Mouse (Mus musculus): Measurements from ENCODE around the gene Tmem88b.
"Not testable (repeated sequence)": the region's sequence is repeated elsewhere in the genome, so short reads cannot be mapped to it uniquely, and the experiment has no call there.

Gene Tmem88b

GRCm38 (mm10) chr4:155761356-155762099 is 24.1 kb downstream of the Tmem88b start:
- peak; percentile 52 for DNase-seq (ENCODE audit: extremely low read depth, insufficient read length, low spot score)

- DNase-seq (ENCODE audit: extremely low read depth, insufficient read length, low spot score): peak; percentile 97
These were observed 24.9 kb downstream of the Tmem88b start, which contains the start of gene Atad3a for GRCm38 (mm10) chr4:155760613-155761355. Gene Atad3a, minus strand, starts transcription at chr4:155761093.

GRCm38 (mm10) chr4:155759862-155760612 is 25.6 kb downstream of the Tmem88b start:
- no peak for DNase-seq (ENCODE audit: extremely low read depth, insufficient read length, low spot score)

GRCm38 (mm10) chr4:155757011-155757410 is 28.7 kb downstream of the Tmem88b start:
- DNase-seq (ENCODE audit: extremely low read depth, insufficient read length, low spot score): no peak

- DNase-seq (ENCODE audit: extremely low read depth, insufficient read length, low spot score): no peak
These were observed 38.8 kb downstream of the Tmem88b start for GRCm38 (mm10) chr4:155746575-155747490.

- DNase-seq (ENCODE audit: extremely low read depth, insufficient read length, low spot score): no peak
These were observed 39.6 kb downstream of the Tmem88b start for GRCm38 (mm10) chr4:155746036-155746548.

GRCm38 (mm10) chr4:155745136-155745535 is 40.5 kb downstream of the Tmem88b start:
- no peak for DNase-seq (ENCODE audit: extremely low read depth, insufficient read length, low spot score)

- no peak for DNase-seq (ENCODE audit: extremely low read depth, insufficient read length, low spot score)
These were observed 41.2 kb downstream of the Tmem88b start for GRCm38 (mm10) chr4:155744474-155744873.

- DNase-seq (ENCODE audit: extremely low read depth, insufficient read length, low spot score): no peak
These were observed 43.0 kb downstream of the Tmem88b start for GRCm38 (mm10) chr4:155742684-155743083.

- DNase-seq (ENCODE audit: extremely low read depth, insufficient read length, low spot score): not testable (repeated sequence)
These were observed 45.0 kb downstream of the Tmem88b start for GRCm38 (mm10) chr4:155740681-155741080.

- no peak for DNase-seq (ENCODE audit: extremely low read depth, insufficient read length, low spot score)
These were observed 45.7 kb downstream of the Tmem88b start for GRCm38 (mm10) chr4:155739741-155740636.

GRCm38 (mm10) chr4:155739152-155739551 is 46.5 kb downstream of the Tmem88b start:
- DNase-seq (ENCODE audit: extremely low read depth, insufficient read length, low spot score): no peak

GRCm38 (mm10) chr4:155738262-155738661 is 47.4 kb downstream of the Tmem88b start:
- DNase-seq (ENCODE audit: extremely low read depth, insufficient read length, low spot score): no peak

GRCm38 (mm10) chr4:155736421-155736820 is 49.3 kb downstream of the Tmem88b start:
- no peak for DNase-seq (ENCODE audit: extremely low read depth, insufficient read length, low spot score)

GRCm38 (mm10) chr4:155735788-155736187 is 49.9 kb downstream of the Tmem88b start:
- DNase-seq (ENCODE audit: extremely low read depth, insufficient read length, low spot score): no peak

- DNase-seq (ENCODE audit: extremely low read depth, insufficient read length, low spot score): peak; percentile 62
These were observed 50.5 kb downstream of the Tmem88b start for GRCm38 (mm10) chr4:155734951-155735702.

- peak; percentile 95 for DNase-seq (ENCODE audit: extremely low read depth, insufficient read length, low spot score)
These were observed 51.2 kb downstream of the Tmem88b start, which contains the start of gene Tmem240 for GRCm38 (mm10) chr4:155734350-155734941. Gene Tmem240, plus strand, starts transcription at chr4:155734800.

- no peak for DNase-seq (ENCODE audit: extremely low read depth, insufficient read length, low spot score)
These were observed 52.4 kb downstream of the Tmem88b start for GRCm38 (mm10) chr4:155733267-155733666.
